Comparison of ENCODE assay signal across 15 mouse cellular contexts in genomic region chr2:93452057-93452456, GRCm38 (mm10). TPM values are rescaled to one million over a fixed set of nuclear protein-coding genes. Genes with fewer than 3 reads are reported as not detected.
DNase-seq lines count a peak whose midpoint lies in the region; ATAC-seq and TF ChIP-seq lines count a peak whose summit lies in the region.
"Had no signal": no experiment of that assay in that cellular context is flagged by ENCODE, and none has a peak within 500 bp of the region (broad histone marks: within the 10 kb centered on the region; RNA-seq: fewer than 3 reads in every experiment).

No protein-coding gene starts in this region.

- WGBS in kidney, postnatal 0 days: 53% methylated on average over 6 of the region's 6 CpGs
- 80% methylated on average over 6 of the region's 6 CpGs for WGBS in embryonic facial prominence, embryonic 10.5 days
- 66% methylated on average over 6 of the region's 6 CpGs for WGBS in embryonic facial prominence, embryonic 15.5 days
- 57% methylated on average over 6 of the region's 6 CpGs for WGBS in liver, embryonic 14.5 days (ENCODE audit: insufficient replicate concordance)
- 60% methylated on average over 6 of the region's 6 CpGs for WGBS in cerebellum, adult 2 months

- peak overlapping the region; percentile 88 for H3K27ac ChIP-seq in kidney, postnatal 0 days
- H3K27ac ChIP-seq in embryonic facial prominence, embryonic 10.5 days (replicated peaks): peak overlapping the region; percentile 55
- H3K27ac ChIP-seq in embryonic facial prominence, embryonic 15.5 days (replicated peaks): peak overlapping the region; percentile 55; the same call in 1 of the 2 replicates
- H3K27ac ChIP-seq in liver, embryonic 14.5 days: peak overlapping the region; percentile 46
- H3K27ac ChIP-seq in cerebellum, adult 2 months (ENCODE audit: insufficient read depth, low read length): no peak overlapping the region
- H3K27ac ChIP-seq: heart, embryonic 13.5 days had no signal

- no peaks in the 10 kb centered on the region for H3K36me3 ChIP-seq in kidney, postnatal 0 days (ENCODE audit: insufficient read depth, low read length)
- no peaks in the 10 kb centered on the region for H3K36me3 ChIP-seq in embryonic facial prominence, embryonic 10.5 days (replicated peaks)
- no peaks in the 10 kb centered on the region for H3K36me3 ChIP-seq in embryonic facial prominence, embryonic 15.5 days
- peaks cover 18% of the 10 kb centered on the region for H3K36me3 ChIP-seq in liver, embryonic 14.5 days (replicated peaks; ENCODE audit: control insufficient read depth, insufficient read depth, low read depth)
- H3K36me3 ChIP-seq: heart, embryonic 13.5 days had no signal

- peaks cover 31% of the 10 kb centered on the region for H3K4me1 ChIP-seq in kidney, postnatal 0 days (replicated peaks; ENCODE audit: insufficient read depth, low read length)
- peaks cover 67% of the 10 kb centered on the region for H3K4me1 ChIP-seq in embryonic facial prominence, embryonic 10.5 days
- H3K4me1 ChIP-seq in embryonic facial prominence, embryonic 15.5 days: peaks cover 80% of the 10 kb centered on the region
- H3K4me1 ChIP-seq in liver, embryonic 14.5 days (replicated peaks; ENCODE audit: control insufficient read depth in 2 of 2, insufficient read depth in 2 of 2, low read length in 1 of 2): peaks cover 89 to 92% of the 10 kb centered on the region in 2 experiments
- H3K4me1 ChIP-seq in cerebellum, adult 2 months (ENCODE audit: control insufficient read depth, insufficient read depth, low read length): no peaks in the 10 kb centered on the region

- no peak overlapping the region for H3K4me3 ChIP-seq in kidney, postnatal 0 days (replicated peaks; ENCODE audit: low read depth, low read length)
- H3K4me3 ChIP-seq in embryonic facial prominence, embryonic 10.5 days: no peak overlapping the region
- no peak overlapping the region for H3K4me3 ChIP-seq in embryonic facial prominence, embryonic 15.5 days (replicated peaks)
- H3K4me3 ChIP-seq in liver, embryonic 14.5 days (ENCODE audit: insufficient read depth in 1 of 2, low read depth in 2 of 2, low read length in 2 of 2): no peak overlapping the region
- no peak overlapping the region for H3K4me3 ChIP-seq in cerebellum, adult 2 months (replicated peaks; ENCODE audit: insufficient read depth, low read depth, low read length)
- H3K4me3 ChIP-seq: heart, embryonic 13.5 days; megakaryocyte, embryonic 14.5 days had no signal

- peak overlapping the region; percentile 35; the same call in 1 of the 2 replicates for H3K9ac ChIP-seq in kidney, postnatal 0 days (ENCODE audit: low read depth, low read length)
- H3K9ac ChIP-seq in embryonic facial prominence, embryonic 15.5 days: no peak overlapping the region
- peak overlapping the region; percentile 37 for H3K9ac ChIP-seq in liver, embryonic 14.5 days (replicated peaks)

- TF ChIP-seq POLR2A in cerebellum, adult 2 months (IDR thresholded peaks at IDR 0.05; ENCODE audit: borderline replicate concordance, insufficient read depth, low read length): no peak

- TF ChIP-seq EP300 in liver, embryonic 14.5 days (IDR thresholded peaks at IDR 0.05; ENCODE audit: low read depth): peak; percentile 38

- peak; percentile 4; the same call in 1 of the 2 replicates for ATAC-seq in kidney, postnatal 0 days (replicated peaks; ENCODE audit: low FRiP score, low read depth)
- ATAC-seq in embryonic facial prominence, embryonic 15.5 days (ENCODE audit: insufficient number of reproducible peaks, low FRiP score, low TSS enrichment, low read depth): no peak
- no peak for ATAC-seq in liver, embryonic 14.5 days (ENCODE audit: insufficient read depth)
- ATAC-seq: CD4-positive, CD25-positive, alpha-beta regulatory T cell, adult 4 months had no signal

- DNase-seq in kidney, postnatal 0 days (ENCODE audit: low spot score): no peak
- no peak for DNase-seq in kidney, adult 9 months
- DNase-seq in embryonic facial prominence, embryonic 10.5 days (ENCODE audit: low spot score): no peak
- no peak for DNase-seq in liver, embryonic 14.5 days (ENCODE audit: low read depth in 3 of 3, low spot score in 3 of 3)
- DNase-seq in cerebellum, adult 2 months: no peak
- no peak for DNase-seq in frontal cortex, postnatal 25 days (ENCODE audit: low spot score in 2 of 2)
- no peak for DNase-seq in gastrocnemius, postnatal 4 days (ENCODE audit: low spot score in 2 of 2)
- DNase-seq: adrenal gland, postnatal 10 days; cerebellum, adult 9-10 months; spleen, adult 18-20 months; thymus, postnatal 36 days had no signal

- no peak overlapping the region for H3K4me2 ChIP-seq in kidney, postnatal 0 days (ENCODE audit: low read length)
- no peak overlapping the region for H3K4me2 ChIP-seq in embryonic facial prominence, embryonic 15.5 days (replicated peaks)
- H3K4me2 ChIP-seq in liver, embryonic 14.5 days (ENCODE audit: low read depth): peak overlapping the region; percentile 25
- H3K4me2 ChIP-seq: heart, embryonic 13.5 days had no signal

- no peaks in the 10 kb centered on the region for H3K27me3 ChIP-seq in kidney, postnatal 0 days (ENCODE audit: insufficient read depth, low read length)
- H3K27me3 ChIP-seq in embryonic facial prominence, embryonic 10.5 days (replicated peaks; ENCODE audit: low read depth, poor library complexity, severe bottlenecking): no peaks in the 10 kb centered on the region
- no peaks in the 10 kb centered on the region for H3K27me3 ChIP-seq in embryonic facial prominence, embryonic 15.5 days
- H3K27me3 ChIP-seq in liver, embryonic 14.5 days (ENCODE audit: control insufficient read depth, insufficient read depth, low read length): no peaks in the 10 kb centered on the region
- H3K27me3 ChIP-seq in cerebellum, adult 2 months (ENCODE audit: control insufficient read depth, insufficient read depth, low read length): no peaks in the 10 kb centered on the region

- no peak for TF ChIP-seq CTCF in kidney, postnatal 0 days (IDR thresholded peaks at IDR 0.05; ENCODE audit: low read depth)
- no peak for TF ChIP-seq CTCF in liver, embryonic 14.5 days (IDR thresholded peaks at IDR 0.05; ENCODE audit: low read depth)
- TF ChIP-seq CTCF in cerebellum, adult 2 months (IDR thresholded peaks at IDR 0.05; ENCODE audit: borderline replicate concordance, insufficient read depth, low read depth, low read length): no peak

- H3K9me3 ChIP-seq in kidney, postnatal 0 days (replicated peaks; ENCODE audit: low read length): no peaks in the 10 kb centered on the region
- H3K9me3 ChIP-seq in embryonic facial prominence, embryonic 10.5 days: no peaks in the 10 kb centered on the region
- no peaks in the 10 kb centered on the region for H3K9me3 ChIP-seq in embryonic facial prominence, embryonic 15.5 days (replicated peaks)
- H3K9me3 ChIP-seq in liver, embryonic 14.5 days (ENCODE audit: control insufficient read depth, low read length): no peaks in the 10 kb centered on the region
- H3K9me3 ChIP-seq: heart, embryonic 13.5 days; megakaryocyte, embryonic 14.5 days had no signal

RNA-seq across cellular contexts. Expression of gene Cd82, which starts 10.9 kb away (rescaled TPM):
- polyA plus RNA-seq in kidney, postnatal 0 days (2015; fragmentation: Nextera tagmentation; extraction: Ambion mirVana): 85.1 and 89.4 TPM in 2 replicates
- 5.2 and 7.3 TPM in 2 replicates for polyA plus RNA-seq in embryonic facial prominence, embryonic 10.5 days (2016; fragmentation: Nextera tagmentation; extraction: Ambion mirVana)
- polyA plus RNA-seq in embryonic facial prominence, embryonic 15.5 days (2015; fragmentation: Nextera tagmentation; extraction: Ambion mirVana): 84.0 and 86.6 TPM in 2 replicates
- polyA plus RNA-seq in liver, embryonic 14.5 days (2012; rRNA removed): 61.6 and 72.2 TPM in 2 replicates
- 58.6 and 63.1 TPM in 2 replicates for polyA plus RNA-seq in liver, embryonic 14.5 days (2014; fragmentation: Nextera tagmentation; extraction: Ambion mirVana)
- polyA plus RNA-seq in cerebellum, adult 2 months (2012; rRNA removed): 41.0 and 47.4 TPM in 2 replicates
- 10 to 100 TPM; 57.8 to 58.8 TPM for total RNA-seq in gastrocnemius, postnatal 4 days (2021)
